Mouse (Mus musculus): ENCODE measurements around the gene Emg1. TPM values are rescaled to one million over a fixed set of nuclear protein-coding genes. Genes with fewer than 3 reads are reported as not detected.

Emg1 gene
- total and polyA plus RNA-seq, 2 experiments, result 46.0 to 97.4 TPM

- no peak for TF ChIP-seq POLR2A (IDR thresholded peaks at IDR 0.05; ENCODE audit: extremely low read depth, insufficient read depth, low read length)
- TF ChIP-seq CTCF (IDR thresholded peaks at IDR 0.05; ENCODE audit: low read depth, low read length), result no peak
- 81% methylated on average over 11 of the region's 11 CpGs for WGBS
- Histone ChIP-seq H3K79me2 (ENCODE audit: control insufficient read depth, insufficient read depth, low read length) (no peaks in the 10 kb centered on the region), H3K36me3 (ENCODE audit: control insufficient read depth, insufficient read depth, low read length) (peaks cover 8% of the 10 kb centered on the region), H3K27ac (replicated peaks; ENCODE audit: insufficient read depth, low read depth, low read length) (no peak overlapping the region), H3K4me1 (ENCODE audit: control insufficient read depth, insufficient read depth, low read length) (peaks cover 10% of the 10 kb centered on the region), H3K9ac (ENCODE audit: low read depth, low read length) (no peak overlapping the region), H3K27me3 (ENCODE audit: control insufficient read depth, insufficient read depth, low read length) (no peaks in the 10 kb centered on the region), H3K4me3 (ENCODE audit: insufficient read depth, low read depth, low read length) (no peak overlapping the region)
- DNase-seq (ENCODE audit: extremely low read depth, low read depth, low spot score), result no peak
These were observed 8.9 kb upstream of the Emg1 start for GRCm38 (mm10) chr6:124720904-124721303.

GRCm38 (mm10) chr6:124719354-124719978, 7.5 kb upstream of the Emg1 start:
- peaks cover 15% of the 10 kb centered on the region for H3K36me3 ChIP-seq (ENCODE audit: control insufficient read depth, insufficient read depth, low read length)
- DNase-seq (ENCODE audit: extremely low read depth, low read depth, low spot score), result peak; percentile 92
- H3K27me3 ChIP-seq (ENCODE audit: control insufficient read depth, insufficient read depth, low read length), result no peaks in the 10 kb centered on the region
- peaks cover 10% of the 10 kb centered on the region for H3K4me1 ChIP-seq (ENCODE audit: control insufficient read depth, insufficient read depth, low read length)
- no peak overlapping the region for H3K9ac ChIP-seq (ENCODE audit: low read depth, low read length)
- TF ChIP-seq POLR2A (IDR thresholded peaks at IDR 0.05; ENCODE audit: extremely low read depth, insufficient read depth, low read length) (no peak), CTCF (IDR thresholded peaks at IDR 0.05; ENCODE audit: low read depth, low read length) (no peak)
- WGBS, result 45% methylated on average over 7 of the region's 7 CpGs
- no peaks in the 10 kb centered on the region for H3K79me2 ChIP-seq (ENCODE audit: control insufficient read depth, insufficient read depth, low read length)
- peak overlapping the region; percentile 32; the same call in 1 of the 2 replicates for H3K27ac ChIP-seq (replicated peaks; ENCODE audit: insufficient read depth, low read depth, low read length)
- no peak overlapping the region for H3K4me3 ChIP-seq (ENCODE audit: insufficient read depth, low read depth, low read length)

GRCm38 (mm10) chr6:124718703-124719102, 6.7 kb upstream of the Emg1 start:
- Histone ChIP-seq H3K79me2 (ENCODE audit: control insufficient read depth, insufficient read depth, low read length) (peaks cover 5% of the 10 kb centered on the region; the same call in 1 of the 2 replicates), H3K27me3 (ENCODE audit: control insufficient read depth, insufficient read depth, low read length) (no peaks in the 10 kb centered on the region), H3K4me3 (ENCODE audit: insufficient read depth, low read depth, low read length) (no peak overlapping the region), H3K4me1 (ENCODE audit: control insufficient read depth, insufficient read depth, low read length) (peaks cover 13% of the 10 kb centered on the region), H3K9ac (ENCODE audit: low read depth, low read length) (no peak overlapping the region), H3K36me3 (ENCODE audit: control insufficient read depth, insufficient read depth, low read length) (peaks cover 15% of the 10 kb centered on the region), H3K27ac (replicated peaks; ENCODE audit: insufficient read depth, low read depth, low read length) (no peak overlapping the region)
- 78% methylated on average over 13 of the region's 16 CpGs for WGBS
- TF ChIP-seq CTCF (IDR thresholded peaks at IDR 0.05; ENCODE audit: low read depth, low read length), result no peak
- no peak for TF ChIP-seq POLR2A (IDR thresholded peaks at IDR 0.05; ENCODE audit: extremely low read depth, insufficient read depth, low read length)
- no peak for DNase-seq (ENCODE audit: extremely low read depth, low read depth, low spot score)

GRCm38 (mm10) chr6:124717968-124718367, 6.0 kb upstream of the Emg1 start:
- Histone ChIP-seq H3K36me3 (ENCODE audit: control insufficient read depth, insufficient read depth, low read length) (peaks cover 15% of the 10 kb centered on the region), H3K79me2 (ENCODE audit: control insufficient read depth, insufficient read depth, low read length) (peaks cover 10% of the 10 kb centered on the region; the same call in 1 of the 2 replicates), H3K27ac (replicated peaks; ENCODE audit: insufficient read depth, low read depth, low read length) (no peak overlapping the region), H3K27me3 (ENCODE audit: control insufficient read depth, insufficient read depth, low read length) (no peaks in the 10 kb centered on the region), H3K4me1 (ENCODE audit: control insufficient read depth, insufficient read depth, low read length) (peaks cover 16% of the 10 kb centered on the region), H3K4me3 (ENCODE audit: insufficient read depth, low read depth, low read length) (no peak overlapping the region), H3K9ac (ENCODE audit: low read depth, low read length) (no peak overlapping the region)
- DNase-seq (ENCODE audit: extremely low read depth, low read depth, low spot score), result no peak
- WGBS, result 60% methylated on average over 13 of the region's 13 CpGs
- no peak for TF ChIP-seq POLR2A (IDR thresholded peaks at IDR 0.05; ENCODE audit: extremely low read depth, insufficient read depth, low read length)
- no peak for TF ChIP-seq CTCF (IDR thresholded peaks at IDR 0.05; ENCODE audit: low read depth, low read length)

GRCm38 (mm10) chr6:124716864-124717490, 5.0 kb upstream of the Emg1 start:
- no peak overlapping the region for H3K9ac ChIP-seq (ENCODE audit: low read depth, low read length)
- 60% methylated on average over 20 of the region's 20 CpGs for WGBS

GRCm38 (mm10) chr6:124712918-124713317, 940 bp upstream of the Emg1 start:
- WGBS, result 3% methylated on average over 11 of the region's 11 CpGs
- Histone ChIP-seq H3K36me3 (ENCODE audit: control insufficient read depth, insufficient read depth, low read length) (peaks cover 15% of the 10 kb centered on the region), H3K4me3 (ENCODE audit: insufficient read depth, low read depth, low read length) (peak overlapping the region; percentile 86), H3K79me2 (ENCODE audit: control insufficient read depth, insufficient read depth, low read length) (peaks cover 35% of the 10 kb centered on the region; the same call in 1 of the 2 replicates), H3K9ac (ENCODE audit: low read depth, low read length) (peak overlapping the region; percentile 91), H3K27ac (replicated peaks; ENCODE audit: insufficient read depth, low read depth, low read length) (peak overlapping the region; percentile 89), H3K27me3 (ENCODE audit: control insufficient read depth, insufficient read depth, low read length) (no peaks in the 10 kb centered on the region), H3K4me1 (ENCODE audit: control insufficient read depth, insufficient read depth, low read length) (peaks cover 19% of the 10 kb centered on the region)
- DNase-seq (ENCODE audit: extremely low read depth, low read depth, low spot score), result peak; percentile 67
- no peak for TF ChIP-seq POLR2A (IDR thresholded peaks at IDR 0.05; ENCODE audit: extremely low read depth, insufficient read depth, low read length)
- TF ChIP-seq CTCF (IDR thresholded peaks at IDR 0.05; ENCODE audit: low read depth, low read length), result no peak

More at GRCm38 (mm10) chr6:124716864-124717490, 5.0 kb upstream of the Emg1 start:
- peaks cover 17% of the 10 kb centered on the region; the same call in 1 of the 2 replicates for H3K79me2 ChIP-seq (ENCODE audit: control insufficient read depth, insufficient read depth, low read length)
- no peak overlapping the region for H3K4me3 ChIP-seq (ENCODE audit: insufficient read depth, low read depth, low read length)
- no peak overlapping the region for H3K27ac ChIP-seq (replicated peaks; ENCODE audit: insufficient read depth, low read depth, low read length)
- TF ChIP-seq CTCF (IDR thresholded peaks at IDR 0.05; ENCODE audit: low read depth, low read length), result peak; percentile 88
- no peak for TF ChIP-seq POLR2A (IDR thresholded peaks at IDR 0.05; ENCODE audit: extremely low read depth, insufficient read depth, low read length)
- no peaks in the 10 kb centered on the region for H3K27me3 ChIP-seq (ENCODE audit: control insufficient read depth, insufficient read depth, low read length)
- peaks cover 16% of the 10 kb centered on the region for H3K4me1 ChIP-seq (ENCODE audit: control insufficient read depth, insufficient read depth, low read length)
- peaks cover 15% of the 10 kb centered on the region for H3K36me3 ChIP-seq (ENCODE audit: control insufficient read depth, insufficient read depth, low read length)
- peak; percentile 49 for DNase-seq (ENCODE audit: extremely low read depth, low read depth, low spot score)

Measured in liver, adult 2 months (tissue).